Mouse (Mus musculus) granulocyte monocyte progenitor cell, adult 5-6 weeks (primary cell): ENCODE measurements around the gene Tcf7l1. TPM values are rescaled to one million over a fixed set of nuclear protein-coding genes. Genes with fewer than 3 reads are reported as not detected.

ENCODE experiments used
- ATAC-seq: replicated peaks from 2 replicates; pipeline ENCODE4 v1.8.0; 2016; ENCODE audit warnings: mild to moderate bottlenecking, moderate TSS enrichment, inconsistent platforms; ENCODE audit not compliant: poor library complexity, severe bottlenecking
- total RNA-seq, 2 experiments: library from RNA; stranded (forward) in 1 of 2; stranded (reverse) in 1 of 2; fragments of 200-712, 200-1000 nt in 1 of 2; fragments of >200 nt in 1 of 2; fragmentation: Nextera tagmentation in 1 of 2; gene quantifications; 2 replicates each; pipeline ENCODE4 v1.2.3; 2014 to 2017

Gene Tcf7l1
- total RNA-seq, 2 experiments from 2014 or later = not detected

- ATAC-seq = peak; percentile 82
Measured at GRCm38 (mm10) chr6:72635760-72636431, 153.2 kb downstream of the Tcf7l1 start.

- peak; percentile 10; the same call in 1 of the 2 replicates for ATAC-seq
Measured at GRCm38 (mm10) chr6:72634311-72634710, 154.7 kb downstream of the Tcf7l1 start.

- no peak for ATAC-seq
Measured at GRCm38 (mm10) chr6:72631700-72632099, 157.4 kb downstream of the Tcf7l1 start.

- ATAC-seq = no peak
Measured at GRCm38 (mm10) chr6:72630961-72631360, 158.1 kb downstream of the Tcf7l1 start.

GRCm38 (mm10) chr6:72630370-72630769 is 158.7 kb downstream of the Tcf7l1 start:
- ATAC-seq = no peak

- ATAC-seq = peak; percentile 38
Measured at GRCm38 (mm10) chr6:72627276-72627675, 161.8 kb downstream of the Tcf7l1 start.

GRCm38 (mm10) chr6:72626391-72626790 is 162.7 kb downstream of the Tcf7l1 start:
- no peak for ATAC-seq

GRCm38 (mm10) chr6:72623661-72624402 is 165.2 kb downstream of the Tcf7l1 start:
- ATAC-seq = peak; percentile 80

- ATAC-seq = no peak
Measured at GRCm38 (mm10) chr6:72622917-72623316, 166.1 kb downstream of the Tcf7l1 start.

- no peak for ATAC-seq
Measured at GRCm38 (mm10) chr6:72620920-72621319, 168.1 kb downstream of the Tcf7l1 start.

GRCm38 (mm10) chr6:72619734-72620532 is 169.1 kb downstream of the Tcf7l1 start:
- ATAC-seq = no peak

- peak; percentile 94 for ATAC-seq
Measured at GRCm38 (mm10) chr6:72616643-72617288, 172.3 kb downstream of the Tcf7l1 start, which contains the start of gene Tgoln1. Gene Tgoln1, minus strand, starts transcription at chr6:72617000.

- no peak for ATAC-seq
Measured at GRCm38 (mm10) chr6:72615561-72616375, 173.3 kb downstream of the Tcf7l1 start.

- no peak for ATAC-seq
Measured at GRCm38 (mm10) chr6:72615151-72615550, 173.9 kb downstream of the Tcf7l1 start.

GRCm38 (mm10) chr6:72610261-72610660 is 178.8 kb downstream of the Tcf7l1 start:
- no peak for ATAC-seq

- ATAC-seq = no peak
Measured at GRCm38 (mm10) chr6:72608662-72609184, 180.3 kb downstream of the Tcf7l1 start.

- no peak for ATAC-seq
Measured at GRCm38 (mm10) chr6:72607676-72608075, 181.4 kb downstream of the Tcf7l1 start.

GRCm38 (mm10) chr6:72607060-72607459 is 182.0 kb downstream of the Tcf7l1 start:
- no peak for ATAC-seq

- ATAC-seq = no peak
Measured at GRCm38 (mm10) chr6:72604066-72604465, 185.0 kb downstream of the Tcf7l1 start.
